Mouse (Mus musculus): Measurements from ENCODE around the gene Tdrd12. TPM values are rescaled to one million over a fixed set of nuclear protein-coding genes. Genes with fewer than 3 reads are reported as not detected.

The Tdrd12 gene
- total RNA-seq, 1 experiment = 35.4 TPM

DNA sequence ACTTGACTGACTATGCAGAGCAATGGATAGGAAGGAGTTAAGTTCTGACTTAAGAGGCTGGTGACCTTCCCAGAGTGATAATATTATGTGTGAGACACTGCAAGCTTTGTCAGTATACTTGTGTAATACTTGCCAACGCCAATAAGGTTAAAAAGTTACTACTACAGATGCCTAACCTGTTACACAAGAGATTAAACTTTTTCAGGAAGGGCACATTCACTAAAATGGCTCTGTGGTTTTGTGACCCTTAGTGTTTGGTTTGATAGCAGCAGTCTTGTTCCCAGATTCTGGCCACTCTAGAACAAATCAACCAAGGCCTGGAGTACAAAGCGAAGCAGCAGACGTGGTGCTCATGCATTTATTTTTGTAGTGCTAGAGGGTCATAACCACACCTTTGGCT is 20.0 kb upstream of the Tdrd12 start:
- Histone ChIP-seq H3K4me3 (ENCODE audit: insufficient read depth in 1 of 2, low read depth in 1 of 2, low read length in 2 of 2, poor library complexity in 1 of 2, severe bottlenecking in 1 of 2) (no peak overlapping the region), H3K4me1 (ENCODE audit: control insufficient read depth in 2 of 2, insufficient read depth in 2 of 2, low read length in 2 of 2, poor library complexity in 1 of 2) (peaks cover 0 to 8% of the 10 kb centered on the region in 2 experiments; a peak in 2 of 4 replicates), H3K9ac (ENCODE audit: insufficient read depth, low read depth, low read length, poor library complexity, severe bottlenecking) (no peak overlapping the region), H3K27ac (ENCODE audit: insufficient read depth, low read depth, low read length, poor library complexity, severe bottlenecking) (no peak overlapping the region), H3K9me3 (ENCODE audit: control insufficient read depth, insufficient read depth, low read depth, low read length) (no peaks in the 10 kb centered on the region), H3K36me3 (ENCODE audit: control insufficient read depth, insufficient read depth, low read length, poor library complexity, severe bottlenecking) (no peaks in the 10 kb centered on the region)
- TF ChIP-seq MAFK (IDR thresholded peaks at IDR 0.05; ENCODE audit: insufficient read depth, low read depth, low read length) (no peak), ZNF384 (IDR thresholded peaks at IDR 0.05; ENCODE audit: low read depth, low read length) (no peak), HCFC1 (IDR thresholded peaks at IDR 0.05; ENCODE audit: borderline replicate concordance, insufficient read depth, low read length) (no peak), ZC3H11A (IDR thresholded peaks at IDR 0.05; ENCODE audit: borderline replicate concordance, low read depth, low read length) (no peak), CHD2 (IDR thresholded peaks at IDR 0.05; ENCODE audit: low read depth, low read length) (no peak)
- in situ Hi-C loops (cut with MboI; ENCODE audit: low sequenced_read_pairs in 2 of 2, unreplicated experiment in 2 of 2) = no loop called here
- no peak for DNase-seq (ENCODE audit: low read depth, low spot score)

GRCm38 (mm10) chr7:35556905-35557304 is 19.4 kb upstream of the Tdrd12 start:
- TF ChIP-seq HCFC1 (IDR thresholded peaks at IDR 0.05; ENCODE audit: borderline replicate concordance, insufficient read depth, low read length) (no peak), MAFK (IDR thresholded peaks at IDR 0.05; ENCODE audit: insufficient read depth, low read depth, low read length) (no peak), ZC3H11A (IDR thresholded peaks at IDR 0.05; ENCODE audit: borderline replicate concordance, low read depth, low read length) (no peak), CHD2 (IDR thresholded peaks at IDR 0.05; ENCODE audit: low read depth, low read length) (no peak), ZNF384 (IDR thresholded peaks at IDR 0.05; ENCODE audit: low read depth, low read length) (no peak)

GRCm38 (mm10) chr7:35556205-35556603 is 18.7 kb upstream of the Tdrd12 start, which contains the start of gene Nudt19:
Nudt19 (minus strand) TSS chr7:35556304.
- H3K36me3 ChIP-seq (ENCODE audit: control insufficient read depth, insufficient read depth, low read length, poor library complexity, severe bottlenecking) = peaks cover 4% of the 10 kb centered on the region
- peak within 1 kb of the TSS; percentile 89 for H3K27ac ChIP-seq (ENCODE audit: insufficient read depth, low read depth, low read length, poor library complexity, severe bottlenecking)
- in situ Hi-C loops (cut with MboI; ENCODE audit: low sequenced_read_pairs in 2 of 2, unreplicated experiment in 2 of 2) = no loop called here
- H3K4me3 ChIP-seq (ENCODE audit: insufficient read depth in 1 of 2, low read depth in 1 of 2, low read length in 2 of 2, poor library complexity in 1 of 2, severe bottlenecking in 1 of 2) = peak within 1 kb of the TSS; percentile 83 to 91
- no peak for DNase-seq (ENCODE audit: low read depth, low spot score)
- H3K9me3 ChIP-seq (ENCODE audit: control insufficient read depth, insufficient read depth, low read depth, low read length) = no peaks in the 10 kb centered on the region
- H3K9ac ChIP-seq (ENCODE audit: insufficient read depth, low read depth, low read length, poor library complexity, severe bottlenecking) = peak within 1 kb of the TSS; percentile 96
- peaks cover 0 to 4% of the 10 kb centered on the region in 2 experiments; a peak in 1 of 4 replicates for H3K4me1 ChIP-seq (ENCODE audit: control insufficient read depth in 2 of 2, insufficient read depth in 2 of 2, low read length in 2 of 2, poor library complexity in 1 of 2)
- TF ChIP-seq HCFC1 (IDR thresholded peaks at IDR 0.05; ENCODE audit: borderline replicate concordance, insufficient read depth, low read length) (no peak), ZC3H11A (IDR thresholded peaks at IDR 0.05; ENCODE audit: borderline replicate concordance, low read depth, low read length) (no peak), MAFK (IDR thresholded peaks at IDR 0.05; ENCODE audit: insufficient read depth, low read depth, low read length) (no peak), CHD2 (IDR thresholded peaks at IDR 0.05; ENCODE audit: low read depth, low read length) (no peak), ZNF384 (IDR thresholded peaks at IDR 0.05; ENCODE audit: low read depth, low read length) (no peak)

More at GRCm38 (mm10) chr7:35556905-35557304, 19.4 kb upstream of the Tdrd12 start:
- Histone ChIP-seq H3K9me3 (ENCODE audit: control insufficient read depth, insufficient read depth, low read depth, low read length) (no peaks in the 10 kb centered on the region), H3K36me3 (ENCODE audit: control insufficient read depth, insufficient read depth, low read length, poor library complexity, severe bottlenecking) (no peaks in the 10 kb centered on the region), H3K27ac (ENCODE audit: insufficient read depth, low read depth, low read length, poor library complexity, severe bottlenecking) (no peak overlapping the region), H3K9ac (ENCODE audit: insufficient read depth, low read depth, low read length, poor library complexity, severe bottlenecking) (no peak overlapping the region), H3K4me1 (ENCODE audit: control insufficient read depth in 2 of 2, insufficient read depth in 2 of 2, low read length in 2 of 2, poor library complexity in 1 of 2) (peaks cover 0 to 4% of the 10 kb centered on the region in 2 experiments; a peak in 1 of 4 replicates), H3K4me3 (ENCODE audit: insufficient read depth in 1 of 2, low read depth in 1 of 2, low read length in 2 of 2, poor library complexity in 1 of 2, severe bottlenecking in 1 of 2) (no peak overlapping the region)
- DNase-seq (ENCODE audit: low read depth, low spot score) = no peak
- in situ Hi-C loops (cut with MboI; ENCODE audit: low sequenced_read_pairs in 2 of 2, unreplicated experiment in 2 of 2) = no loop called here

DNA sequence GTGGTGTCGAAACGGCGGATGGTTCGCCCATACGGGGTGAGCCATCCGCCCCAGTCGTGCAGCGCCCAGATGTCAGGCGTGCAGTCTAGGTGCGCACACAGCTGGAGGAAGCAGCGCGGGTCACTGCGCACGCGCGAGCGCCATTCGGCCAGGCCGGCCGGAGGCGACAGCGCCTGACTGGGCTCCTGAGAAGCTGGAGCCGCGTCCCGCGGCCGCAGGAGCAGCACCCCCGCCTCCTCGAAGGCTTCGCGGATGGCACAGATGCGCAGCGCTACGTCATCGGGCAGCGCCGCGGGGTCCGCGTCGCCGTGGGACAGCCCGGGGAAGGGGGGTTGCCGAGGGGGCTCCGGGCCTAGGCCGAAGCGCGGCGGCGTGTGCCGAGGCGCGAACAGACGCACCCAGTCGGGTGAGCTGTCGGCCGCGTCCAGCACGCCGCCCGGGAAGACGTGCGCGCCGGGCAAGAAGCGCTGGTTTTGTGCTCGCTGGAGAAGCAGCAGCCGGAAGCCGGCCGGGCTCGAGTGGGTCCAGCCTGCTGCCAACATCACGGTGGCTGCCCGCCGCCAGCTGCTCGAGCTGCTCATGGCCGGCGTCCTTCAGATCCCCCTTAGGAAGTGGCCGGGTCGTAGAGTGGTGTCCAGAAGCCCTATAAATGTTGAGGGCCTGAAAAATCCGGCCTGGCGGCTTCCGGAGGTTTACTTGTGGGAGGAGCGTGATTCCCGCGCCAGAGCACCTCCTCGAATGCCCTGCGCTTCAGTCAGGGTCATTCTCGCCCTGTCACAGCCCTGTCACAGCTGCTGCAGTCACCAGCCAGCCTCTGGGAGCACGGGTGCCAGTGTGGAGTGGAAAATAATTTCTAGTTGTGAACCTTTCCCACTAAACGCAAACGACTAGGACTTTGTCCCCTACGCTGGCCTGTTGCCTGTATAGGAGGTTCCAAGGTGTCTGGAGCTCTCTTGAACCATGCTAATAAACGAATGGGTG is 18.0 kb upstream of the Tdrd12 start:
- Histone ChIP-seq H3K4me1 (ENCODE audit: control insufficient read depth in 2 of 2, insufficient read depth in 2 of 2, low read length in 2 of 2, poor library complexity in 1 of 2) (peaks cover 0 to 4% of the 10 kb centered on the region in 2 experiments; a peak in 1 of 4 replicates), H3K27ac (ENCODE audit: insufficient read depth, low read depth, low read length, poor library complexity, severe bottlenecking) (peak overlapping the region; percentile 89), H3K4me3 (ENCODE audit: insufficient read depth in 1 of 2, low read depth in 1 of 2, low read length in 2 of 2, poor library complexity in 1 of 2, severe bottlenecking in 1 of 2) (peak overlapping the region; percentile 83 to 91), H3K9me3 (ENCODE audit: control insufficient read depth, insufficient read depth, low read depth, low read length) (no peaks in the 10 kb centered on the region), H3K36me3 (ENCODE audit: control insufficient read depth, insufficient read depth, low read length, poor library complexity, severe bottlenecking) (peaks cover 9% of the 10 kb centered on the region), H3K9ac (ENCODE audit: insufficient read depth, low read depth, low read length, poor library complexity, severe bottlenecking) (peak overlapping the region; percentile 96)
- in situ Hi-C loops (cut with MboI; ENCODE audit: low sequenced_read_pairs in 2 of 2, unreplicated experiment in 2 of 2) = no loop called here
- TF ChIP-seq MAFK (IDR thresholded peaks at IDR 0.05; ENCODE audit: insufficient read depth, low read depth, low read length) = no peak
- TF ChIP-seq HCFC1 (IDR thresholded peaks at IDR 0.05; ENCODE audit: borderline replicate concordance, insufficient read depth, low read length) = peak; percentile 69; the same call in 1 of the 2 replicates
- peak; percentile 85 for DNase-seq (ENCODE audit: low read depth, low spot score)

All from ES-E14 (cell line).